Mouse (Mus musculus): ENCODE measurements around the gene Renbp. TPM values are rescaled to one million over a fixed set of nuclear protein-coding genes. Genes with fewer than 3 reads are reported as not detected.

Renbp gene
- total RNA-seq, 2 experiments from 2014 or later = 4.4 to 4.9 TPM

DNA sequence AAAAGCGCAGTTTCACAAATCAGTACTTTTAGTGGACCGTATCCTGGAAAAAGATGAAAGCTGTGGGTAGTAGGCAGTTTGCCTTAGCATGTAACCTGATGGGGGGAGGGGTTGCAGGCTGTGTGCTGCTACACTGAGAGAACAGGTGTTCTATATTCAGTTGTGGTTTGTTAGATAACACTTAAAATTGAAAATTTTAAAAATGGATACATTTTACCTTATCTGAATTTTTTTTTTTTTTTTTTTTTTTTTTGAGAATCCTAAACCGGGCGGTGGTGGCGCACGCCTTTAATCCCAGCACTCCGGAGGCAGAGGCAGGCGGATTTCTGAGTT is 8.1 kb downstream of the Renbp start:
- intact Hi-C loops (cut with DNase I) = no loop called here
- DNase-seq (ENCODE audit: low spot score in 2 of 2) = no peak

DNA sequence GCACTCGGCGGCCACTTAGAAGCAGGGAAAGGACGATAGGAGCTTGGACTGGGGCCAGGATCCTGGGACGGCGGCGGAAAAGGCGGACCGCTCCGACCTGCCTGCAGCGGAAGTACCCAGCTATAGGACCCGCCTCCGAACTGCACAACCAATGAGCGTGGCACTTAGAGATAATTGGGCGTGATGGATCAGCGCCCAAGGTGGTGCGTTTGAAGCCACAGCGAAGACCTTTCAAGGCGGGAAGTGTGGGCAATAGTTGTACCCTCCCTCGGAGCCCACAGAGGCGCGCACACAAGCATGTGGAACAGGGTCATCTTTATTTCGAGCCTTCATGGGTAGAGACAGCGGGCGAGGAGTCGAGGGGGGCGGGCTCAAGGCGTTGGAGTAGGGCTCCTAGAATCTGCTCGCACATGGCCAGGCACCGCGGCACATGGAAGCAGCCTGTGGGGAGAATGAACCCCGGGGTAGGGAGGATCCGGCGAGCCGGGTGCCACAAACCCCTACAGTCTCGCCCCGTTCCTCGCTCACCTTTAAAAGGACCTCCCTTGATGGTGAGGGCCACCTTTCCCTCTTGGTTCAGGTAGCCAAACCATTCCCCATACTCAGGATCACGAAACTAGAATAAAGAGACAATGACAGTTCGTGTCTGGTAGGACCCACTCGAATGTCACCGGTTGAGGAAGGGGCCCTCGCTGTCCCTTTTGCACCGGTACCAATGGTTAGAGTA is 8.7 kb downstream of the Renbp start, which contains the start of the genes Arhgap4 and Naa10:
Gene Arhgap4, minus strand, starts transcription at position 48 of the 727 bp plus-strand sequence.
Gene Naa10, minus strand, starts transcription at position 122 of the 727 bp plus-strand sequence.
- intact Hi-C loops (cut with DNase I) = loop anchor here (2.0 kb wide), 1 partner anchor 123 kb away; no protein-coding TSS in a partner anchor
- peak; percentile 78 to 91 for DNase-seq (ENCODE audit: low spot score in 2 of 2)

DNA sequence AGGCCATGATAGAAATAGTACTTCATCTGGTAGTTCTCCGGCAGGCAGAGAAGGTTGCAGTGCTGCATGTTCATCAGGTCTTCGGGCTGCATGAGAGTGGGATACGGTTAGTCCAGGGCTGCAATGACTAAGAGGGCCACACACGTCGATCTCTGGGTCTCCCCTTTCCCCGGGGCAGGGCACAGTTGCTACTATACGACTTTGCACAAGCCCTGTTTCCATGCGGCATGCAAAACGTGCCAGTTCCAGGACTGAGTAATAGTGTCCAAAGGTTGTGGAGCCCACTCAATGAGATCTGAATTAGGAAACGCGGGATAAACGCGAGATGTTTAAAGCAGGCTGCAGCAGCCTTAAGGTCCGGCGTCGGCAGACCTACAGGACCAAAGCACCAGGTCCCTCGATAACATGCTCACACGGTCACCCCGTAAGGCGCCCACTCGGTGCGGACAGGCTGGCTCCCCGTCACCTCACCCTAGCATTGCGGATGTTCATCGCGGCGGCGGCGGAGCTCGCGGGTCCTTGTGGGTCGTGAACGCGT is 9.3 kb downstream of the Renbp start:
- peak in 1 of 2 experiments; percentile 6 for DNase-seq (ENCODE audit: low spot score in 2 of 2)
- intact Hi-C loops (cut with DNase I) = loop anchor here (2.0 kb wide), 1 partner anchor 123 kb away; no protein-coding TSS in a partner anchor

DNA sequence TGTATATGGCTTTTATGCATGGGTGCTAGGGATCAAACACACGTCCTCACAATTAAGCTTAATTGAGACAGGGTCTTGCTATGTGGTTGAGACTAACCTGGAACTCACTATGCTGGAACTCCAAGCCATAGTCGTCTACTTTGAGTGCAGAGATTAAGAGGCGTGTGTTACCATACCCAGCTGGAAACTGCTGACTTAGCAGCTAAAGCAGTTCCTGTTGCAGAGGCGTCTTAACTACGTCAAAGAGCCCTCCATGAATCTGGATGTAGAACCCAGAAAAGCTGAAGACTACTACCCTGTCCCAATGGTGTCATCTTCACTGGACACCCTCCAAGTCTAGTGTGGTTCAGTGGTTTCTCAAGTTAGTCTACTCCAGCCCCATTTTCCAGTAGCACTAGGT is 12.0 kb downstream of the Renbp start:
- intact Hi-C loops (cut with DNase I) = no loop called here
- no peak for DNase-seq (ENCODE audit: low spot score in 2 of 2)

DNA sequence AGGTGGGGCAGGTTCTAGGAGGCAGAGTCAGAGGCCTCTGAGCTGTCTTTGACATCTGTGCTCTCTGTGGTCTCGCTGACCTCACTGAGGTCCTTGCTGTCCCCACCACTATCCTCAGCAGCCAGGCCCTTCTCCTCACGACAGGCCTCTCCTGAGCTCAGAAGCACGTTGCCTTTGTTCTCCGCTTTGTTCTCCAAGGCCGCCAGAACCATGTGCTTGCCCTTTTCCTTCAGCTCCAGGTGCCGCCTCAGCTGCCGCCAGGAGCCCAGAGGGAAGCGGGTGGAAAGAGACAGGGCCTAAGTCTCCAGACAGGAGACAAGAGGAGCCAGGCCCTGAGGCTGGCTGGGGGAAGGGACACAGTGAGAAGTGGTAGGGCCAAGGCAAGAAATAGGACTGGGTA is 13.7 kb downstream of the Renbp start:
- intact Hi-C loops (cut with DNase I) = no loop called here
- no peak for DNase-seq (ENCODE audit: low spot score in 2 of 2)

DNA sequence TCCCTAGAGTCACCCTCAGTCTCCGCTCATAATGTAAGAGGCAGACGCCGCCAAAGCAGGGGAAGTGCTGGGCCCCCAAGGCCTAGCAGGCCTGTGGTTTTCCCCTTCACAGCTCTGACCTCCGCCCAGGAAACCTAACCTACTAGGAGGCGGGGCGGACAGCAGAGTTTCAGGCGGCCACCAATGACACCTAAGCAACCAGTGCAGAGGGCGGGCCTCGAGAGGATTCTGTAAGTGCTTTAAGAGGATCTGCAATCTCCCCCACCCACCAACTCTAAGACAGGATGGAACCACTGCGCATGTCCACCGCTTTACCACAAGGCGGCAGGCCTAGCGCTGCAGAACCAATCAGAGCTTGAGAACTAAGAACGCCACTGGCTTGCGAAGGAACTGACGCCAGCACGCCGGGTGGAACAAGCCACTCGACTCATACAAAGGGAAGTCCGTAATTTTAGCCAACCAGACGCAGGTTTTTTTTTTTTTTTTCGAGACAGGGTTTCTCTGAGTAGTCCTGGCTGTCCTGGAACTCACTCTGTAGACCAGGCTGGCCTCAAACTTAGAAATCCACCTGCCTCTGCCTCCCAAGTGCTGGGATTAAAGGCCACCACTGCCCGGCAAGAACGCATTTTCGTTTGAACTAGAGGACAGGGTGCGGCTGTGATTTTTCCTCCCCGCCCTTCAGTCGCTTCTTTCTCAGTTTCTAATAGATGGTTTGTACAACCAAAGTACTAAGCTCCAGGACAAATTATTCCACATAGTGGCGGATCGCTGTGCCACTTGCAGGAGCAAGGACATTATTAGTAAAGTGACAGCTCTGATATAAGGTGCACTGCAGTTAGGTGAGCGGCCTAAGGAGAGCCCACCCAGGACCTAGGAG is 15.6 kb downstream of the Renbp start:
- peak; percentile 80 to 97 for DNase-seq (ENCODE audit: low spot score in 2 of 2)
- intact Hi-C loops (cut with DNase I) = no loop called here

DNA sequence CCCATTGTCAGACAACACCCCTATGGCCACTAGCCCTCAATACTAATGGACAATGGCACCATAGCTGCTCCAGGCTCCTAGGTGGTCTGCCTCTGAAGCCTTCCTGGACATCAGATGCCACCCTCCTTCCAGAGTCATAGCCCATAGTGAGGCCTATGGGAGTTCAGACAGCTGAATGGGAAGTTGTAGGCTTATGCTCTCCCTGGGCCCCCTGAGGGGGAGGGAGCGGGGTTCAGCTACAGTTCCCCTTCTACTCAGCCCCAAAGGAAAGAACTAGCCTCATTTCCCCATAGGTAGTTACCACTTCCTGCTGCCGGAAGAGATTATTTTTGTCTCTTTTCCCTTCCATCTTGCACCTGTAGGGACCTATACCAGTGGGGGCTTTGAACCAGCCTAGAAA is 19.1 kb downstream of the Renbp start:
- intact Hi-C loops (cut with DNase I) = no loop called here
- DNase-seq (ENCODE audit: low spot score in 2 of 2) = no peak

DNA sequence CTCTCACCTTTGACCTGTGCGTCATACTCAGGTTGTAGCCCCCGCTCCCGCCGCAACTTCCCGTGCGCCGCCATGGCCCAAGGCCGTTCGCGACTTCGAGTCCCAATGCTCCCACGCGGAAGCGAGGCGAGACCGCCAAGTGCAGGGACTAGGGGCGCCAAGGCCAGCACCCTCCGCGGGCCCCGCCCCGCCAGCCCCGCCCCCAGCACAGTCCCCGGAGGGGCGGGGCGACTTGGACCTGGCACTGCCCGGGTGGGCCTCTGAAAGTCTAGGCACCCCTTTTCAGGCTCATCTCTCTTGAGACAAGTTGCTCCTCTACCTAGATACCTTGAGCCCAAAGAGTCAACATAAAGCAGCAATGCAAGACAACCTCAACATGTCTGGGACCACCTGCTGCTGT is 19.5 kb downstream of the Renbp start:
- no peak for DNase-seq (ENCODE audit: low spot score in 2 of 2)
- intact Hi-C loops (cut with DNase I) = no loop called here

DNA sequence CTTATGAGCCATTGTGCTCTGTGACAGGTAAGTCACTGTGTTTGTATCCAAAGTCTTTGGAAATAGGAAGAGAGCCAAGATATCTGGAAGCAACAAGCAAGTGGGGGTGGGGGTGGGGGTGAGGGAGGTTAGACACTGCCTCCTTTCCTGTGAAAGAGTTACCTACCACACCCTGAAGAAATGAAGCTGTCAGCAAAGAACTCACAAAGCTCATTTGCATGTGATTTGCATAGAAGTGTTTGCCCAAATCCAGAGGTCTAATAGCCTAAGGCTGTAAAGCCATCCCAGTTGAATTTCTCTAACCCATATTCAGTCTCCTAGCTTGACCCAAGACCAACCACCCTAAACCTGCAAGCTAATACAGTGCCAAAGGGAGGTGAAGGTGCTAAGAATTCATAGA is 20.2 kb downstream of the Renbp start:
- DNase-seq (ENCODE audit: low spot score in 2 of 2) = no peak
- intact Hi-C loops (cut with DNase I) = no loop called here

DNA sequence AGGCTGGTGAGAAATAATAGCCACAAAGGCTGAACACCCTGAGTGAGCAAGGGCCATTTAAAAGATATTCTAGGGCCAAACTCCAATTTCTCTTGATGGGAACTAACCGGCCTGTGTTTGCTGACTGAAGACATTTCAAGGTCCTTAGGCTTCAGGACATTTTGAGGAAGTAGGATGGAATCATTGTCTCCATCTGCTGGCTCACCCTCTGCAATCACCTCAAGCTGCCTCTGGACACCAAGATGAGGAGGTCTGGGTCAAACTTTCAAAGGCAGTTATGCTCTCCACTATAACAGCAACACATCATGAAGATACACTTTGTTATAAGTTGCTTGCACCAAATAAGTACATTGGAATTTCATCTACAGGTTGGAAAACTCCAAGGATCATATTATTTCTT is 20.6 kb downstream of the Renbp start:
- DNase-seq (ENCODE audit: low spot score in 2 of 2) = no peak
- intact Hi-C loops (cut with DNase I) = no loop called here

DNA sequence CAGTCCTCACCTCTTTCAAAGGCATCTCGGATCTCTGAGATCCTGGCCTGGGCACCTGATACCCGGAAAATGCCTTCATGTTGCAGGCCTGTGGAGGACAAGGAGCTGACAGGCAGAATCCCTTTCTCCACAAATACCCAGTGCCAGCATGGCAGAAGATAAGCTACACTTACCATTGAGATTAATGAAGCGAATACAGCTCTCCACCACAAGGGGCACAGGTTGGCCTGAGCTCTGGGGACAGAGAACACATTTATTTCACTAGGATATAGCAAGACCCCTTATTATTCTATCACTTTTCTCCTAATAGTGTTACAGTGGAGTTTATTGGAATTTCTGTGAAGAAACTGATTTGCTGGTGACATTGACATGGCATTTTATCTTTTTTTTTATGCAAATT is 32.7 kb downstream of the Renbp start:
- DNase-seq (ENCODE audit: low spot score in 2 of 2) = no peak
- intact Hi-C loops (cut with DNase I) = no loop called here

DNA sequence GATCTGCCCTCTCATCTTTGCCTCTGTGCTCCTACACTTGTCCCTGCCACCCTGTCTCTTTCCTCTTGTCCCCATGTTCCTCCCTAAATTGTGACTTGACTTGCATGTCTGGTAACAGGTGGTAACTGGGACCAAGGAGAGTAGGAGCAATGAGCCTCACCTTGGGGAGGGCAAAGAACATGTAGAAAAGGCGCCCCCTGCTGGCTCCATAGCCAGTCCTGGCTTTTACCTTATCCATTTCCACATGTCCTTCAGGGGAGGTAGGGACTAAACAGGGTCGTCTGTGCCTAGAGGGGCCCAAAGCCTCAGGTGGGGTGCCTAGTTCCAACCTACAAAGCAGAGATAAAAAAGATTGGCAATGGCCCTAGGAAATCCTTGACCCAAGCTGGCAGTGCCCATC is 34.9 kb downstream of the Renbp start, which contains the start of gene L1cam:
Gene L1cam, minus strand, starts transcription at position 387 of the 400 bp plus-strand sequence.
- intact Hi-C loops (cut with DNase I) = loop anchor here (2.0 kb wide), 1 partner anchor 97 kb away; no protein-coding TSS in a partner anchor
- peak in 1 of 2 experiments; percentile 59 for DNase-seq (ENCODE audit: low spot score in 2 of 2)

DNA sequence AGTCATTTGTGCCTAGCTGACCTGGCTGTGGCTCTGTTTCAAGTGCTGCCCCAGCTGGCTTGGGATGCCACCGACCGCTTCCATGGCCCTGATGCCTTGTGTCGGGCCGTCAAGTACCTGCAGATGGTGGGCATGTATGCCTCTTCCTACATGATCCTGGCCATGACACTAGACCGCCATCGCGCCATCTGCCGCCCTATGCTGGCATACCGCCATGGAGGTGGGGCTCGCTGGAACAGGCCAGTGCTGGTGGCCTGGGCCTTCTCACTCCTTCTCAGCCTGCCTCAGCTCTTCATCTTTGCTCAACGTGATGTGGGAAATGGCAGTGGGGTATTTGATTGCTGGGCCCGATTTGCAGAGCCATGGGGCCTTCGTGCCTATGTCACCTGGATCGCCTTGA is 37.8 kb downstream of the Renbp start:
- DNase-seq (ENCODE audit: low spot score in 2 of 2) = no peak
- intact Hi-C loops (cut with DNase I) = no loop called here

DNA sequence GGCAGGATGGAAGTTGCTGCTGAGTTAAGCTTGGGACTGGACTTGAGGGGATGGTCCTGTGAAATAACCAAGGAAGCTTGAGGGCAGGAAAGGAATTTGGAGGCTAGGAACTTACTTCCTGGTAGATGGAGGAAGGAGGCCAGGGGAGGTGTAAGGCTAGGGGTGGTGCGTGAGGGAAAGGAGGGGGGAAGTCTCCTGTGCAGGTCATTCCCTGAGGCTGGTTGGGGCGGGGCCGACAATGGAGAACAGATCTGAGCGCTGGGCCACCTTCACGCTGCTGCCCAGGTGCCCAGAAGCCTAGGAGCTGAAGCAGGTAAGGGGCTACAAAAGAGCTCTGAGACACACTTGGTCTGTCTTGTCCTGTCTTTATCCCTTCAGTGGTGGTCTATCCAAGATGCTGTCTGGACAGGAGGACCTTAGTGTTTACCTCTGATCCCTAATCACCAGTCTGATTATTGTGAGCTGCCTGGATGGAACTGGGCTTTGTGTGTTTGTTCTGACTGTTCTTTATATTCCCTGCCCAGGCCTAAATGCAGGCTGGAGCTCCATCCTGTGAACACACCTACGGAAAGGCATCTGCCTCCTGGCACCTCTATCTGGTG is 39.0 kb downstream of the Renbp start, which contains the start of gene Avpr2:
Gene Avpr2, plus strand, starts transcription at position 552 of the 602 bp plus-strand sequence.
- DNase-seq (ENCODE audit: low spot score in 2 of 2) = no peak
- intact Hi-C loops (cut with DNase I) = no loop called here

DNA sequence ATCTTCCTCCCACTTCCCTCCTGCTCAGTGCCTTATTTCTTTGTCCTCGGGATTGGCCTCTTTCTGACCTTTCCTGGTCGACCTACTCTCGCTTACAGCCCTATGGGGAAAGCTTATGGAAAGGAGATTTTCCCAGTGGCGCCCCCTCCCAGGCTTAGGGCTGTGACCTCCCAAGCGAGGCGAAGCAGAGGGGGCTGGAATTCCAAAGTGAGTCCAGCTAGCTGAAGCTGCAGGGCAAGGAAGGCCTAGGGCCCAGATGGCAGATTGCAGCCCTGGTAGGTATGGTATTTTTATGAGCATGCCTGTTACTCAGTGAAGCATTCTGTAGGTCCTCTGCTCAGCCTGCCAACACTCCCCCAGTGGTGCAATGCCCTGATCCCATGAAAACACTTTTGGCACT is 49.2 kb downstream of the Renbp start:
- no peak for DNase-seq (ENCODE audit: low spot score in 2 of 2)
- intact Hi-C loops (cut with DNase I) = no loop called here

DNA sequence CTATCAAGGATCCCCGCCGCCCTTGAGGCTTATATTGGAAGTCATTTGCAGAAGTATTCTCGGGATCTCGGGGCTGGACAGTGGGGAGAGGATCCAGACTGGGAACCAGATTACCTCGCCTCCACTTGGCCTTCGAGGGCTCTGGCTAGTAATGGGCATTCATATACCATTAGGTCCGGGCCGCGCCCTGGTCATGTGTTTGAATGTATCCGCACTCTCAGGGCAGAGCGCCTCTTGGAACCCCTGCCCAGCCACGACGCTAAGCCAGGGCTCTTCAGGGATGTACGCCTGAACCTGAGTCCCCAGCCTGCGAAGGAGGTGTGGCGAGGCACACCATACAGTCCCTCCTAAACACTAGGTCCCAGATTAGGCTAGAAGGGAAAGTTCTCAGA is 49.6 kb downstream of the Renbp start:
- intact Hi-C loops (cut with DNase I) = no loop called here
- no peak for DNase-seq (ENCODE audit: low spot score in 2 of 2)

DNA sequence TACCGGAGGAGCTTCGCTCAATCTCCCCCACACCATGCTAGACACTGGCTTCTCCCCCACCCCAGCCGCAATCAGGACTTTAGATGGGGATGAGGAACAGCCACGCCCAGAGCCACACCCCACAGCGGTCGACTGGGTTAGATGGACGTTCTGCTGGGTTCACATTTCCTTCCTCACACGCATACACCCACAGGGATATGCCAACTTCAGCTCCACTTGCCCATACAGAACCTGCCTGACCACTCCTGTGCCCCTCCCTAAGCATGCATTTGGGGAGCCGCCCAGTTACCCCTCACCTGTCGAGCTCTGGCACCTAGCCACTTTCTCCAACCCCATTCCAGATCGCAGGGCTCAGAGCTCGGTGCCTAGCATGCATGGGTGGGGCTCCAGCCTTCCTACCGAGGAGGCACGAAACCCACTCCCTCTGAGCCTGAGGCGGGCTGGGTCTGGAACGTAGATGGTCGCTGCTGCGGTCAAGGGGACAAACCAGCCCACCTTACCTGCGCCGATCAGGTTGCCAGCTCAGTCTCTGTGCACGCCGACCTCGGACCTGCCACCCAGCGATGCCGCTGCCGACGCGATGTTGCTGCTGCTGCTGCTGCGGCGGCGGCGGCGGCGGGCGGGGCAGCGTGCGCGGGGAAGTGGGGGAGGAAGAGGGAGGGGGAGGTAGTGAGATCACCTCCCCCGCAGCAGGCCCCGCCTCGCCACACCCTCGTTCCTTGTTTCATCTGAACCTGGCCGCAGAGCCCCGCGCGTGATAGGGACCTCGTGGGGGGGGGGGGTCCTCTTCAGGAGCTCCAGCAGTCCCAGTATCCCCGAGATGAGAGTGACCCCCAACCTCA is 50.2 kb downstream of the Renbp start:
- intact Hi-C loops (cut with DNase I) = loop anchor here (1.0 kb wide), 1 partner anchor 56 kb away; the partner anchor contains the start of gene Pdzd4
- DNase-seq (ENCODE audit: low spot score in 2 of 2) = peak in 1 of 2 experiments; percentile 11

DNA sequence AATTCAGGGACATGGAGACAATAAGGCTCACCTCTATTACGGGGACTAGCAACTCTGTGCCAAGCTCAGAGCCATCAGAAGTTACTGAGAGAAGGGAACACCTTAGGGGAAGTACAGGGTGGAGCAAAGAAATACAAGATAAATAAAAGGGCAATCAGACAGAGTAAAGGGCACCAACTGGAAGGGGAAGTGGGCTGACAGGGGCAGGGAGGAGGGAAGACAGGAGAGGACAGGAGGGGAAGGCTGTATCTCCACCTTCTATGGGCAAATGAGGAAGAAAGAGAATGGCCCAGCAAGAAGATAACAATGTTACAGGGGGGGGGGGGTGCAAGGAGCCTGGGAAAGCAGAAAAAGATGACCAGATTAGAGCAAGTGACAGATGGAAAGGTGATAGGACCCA is 53.6 kb downstream of the Renbp start:
- intact Hi-C loops (cut with DNase I) = no loop called here
- no peak for DNase-seq (ENCODE audit: low spot score in 2 of 2)

DNA sequence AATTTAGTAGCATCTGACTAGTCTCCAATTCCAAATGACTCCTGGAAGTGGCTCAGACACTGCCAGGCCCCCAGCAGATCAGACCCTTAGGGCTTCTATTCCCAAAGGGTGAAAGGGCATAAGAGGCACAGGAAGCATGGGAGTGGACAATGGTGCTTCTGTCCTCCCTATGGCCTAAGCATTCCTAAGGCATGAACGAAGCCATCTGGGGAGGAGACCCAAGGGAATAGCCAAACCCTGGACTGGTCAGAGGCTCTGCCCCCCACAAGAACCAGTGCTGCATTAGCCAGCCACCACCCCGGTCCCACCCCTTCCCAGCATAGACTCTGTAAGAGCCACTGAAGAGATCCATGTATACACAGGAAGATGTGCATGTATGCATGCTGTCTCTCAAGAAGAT is 54.8 kb downstream of the Renbp start:
- intact Hi-C loops (cut with DNase I) = no loop called here

More for the DNA sequence above, 54.8 kb downstream of the Renbp start:
- DNase-seq (ENCODE audit: low spot score in 2 of 2) = no peak

All from left cerebral cortex, postnatal 25 days (tissue).